Mouse (Mus musculus): ENCODE measurements at regions not wholly inside any gene's neighbourhood (a gene's known extent, or its start where the extent isn't known, plus 50 kb on each side); places are given as distances from the start of the nearest gene placed in this dataset.

DNA sequence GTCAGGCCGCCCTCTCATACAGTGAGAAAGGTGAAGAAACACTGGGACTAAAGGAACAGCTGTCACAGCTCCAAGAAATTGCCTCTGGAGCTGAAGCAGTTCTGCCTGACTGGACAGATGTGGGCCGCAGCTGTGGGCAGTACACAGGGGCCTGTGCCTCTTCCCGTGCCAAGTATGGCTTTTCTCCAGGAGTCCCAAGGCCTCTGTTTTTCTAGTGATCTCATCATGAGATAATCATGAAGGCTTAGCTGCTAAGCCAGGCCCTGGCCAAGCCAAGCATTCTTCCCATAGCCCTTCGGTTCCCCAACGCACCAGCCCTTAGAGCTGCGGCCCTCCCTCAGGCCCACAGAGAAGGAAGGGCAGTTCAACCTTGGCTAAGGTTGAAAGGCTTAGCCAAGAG, 146.2 kb upstream of the Lhx1 start:
- TF ChIP-seq CTCF (IDR thresholded peaks at IDR 0.05; ENCODE audit: borderline replicate concordance, insufficient read depth, low read depth, low read length), result no peak
- TF ChIP-seq POLR2A (IDR thresholded peaks at IDR 0.05; ENCODE audit: borderline replicate concordance, insufficient read depth, low read length), result no peak
